Mouse (Mus musculus): ENCODE results near the gene Paqr5.

Paqr5 gene

GRCm38 (mm10) chr9:61960753-61961152 lies 65.9 kb downstream of the Paqr5 start:
- no peak for DNase-seq (ENCODE audit: extremely low spot score, low spot score)

- DNase-seq (ENCODE audit: extremely low spot score, low spot score): no peak
These were observed 66.6 kb downstream of the Paqr5 start for GRCm38 (mm10) chr9:61959921-61960569.

GRCm38 (mm10) chr9:61954707-61955106 lies 71.9 kb downstream of the Paqr5 start:
- DNase-seq (ENCODE audit: extremely low spot score, low spot score): no peak

- DNase-seq (ENCODE audit: extremely low spot score, low spot score): no peak
These were observed 74.4 kb downstream of the Paqr5 start for GRCm38 (mm10) chr9:61952241-61952640.

GRCm38 (mm10) chr9:61947402-61948346 lies 79.0 kb downstream of the Paqr5 start:
- DNase-seq (ENCODE audit: extremely low spot score, low spot score): peak; percentile 79

GRCm38 (mm10) chr9:61946623-61947401 lies 79.8 kb downstream of the Paqr5 start, which contains the start of gene Kif23:
TSS of gene Kif23 (minus strand) at chr9:61946774.
- DNase-seq (ENCODE audit: extremely low spot score, low spot score): peak; percentile 99

GRCm38 (mm10) chr9:61945973-61946611 lies 80.6 kb downstream of the Paqr5 start:
- no peak for DNase-seq (ENCODE audit: extremely low spot score, low spot score)

GRCm38 (mm10) chr9:61941054-61941453 lies 85.6 kb downstream of the Paqr5 start:
- no peak for DNase-seq (ENCODE audit: extremely low spot score, low spot score)

GRCm38 (mm10) chr9:61933333-61933732 lies 93.3 kb downstream of the Paqr5 start:
- no peak for DNase-seq (ENCODE audit: extremely low spot score, low spot score)

- DNase-seq (ENCODE audit: extremely low spot score, low spot score): no peak
These were observed 94.6 kb downstream of the Paqr5 start for GRCm38 (mm10) chr9:61932009-61932408.

GRCm38 (mm10) chr9:61925086-61925660 lies 101.5 kb downstream of the Paqr5 start:
- DNase-seq (ENCODE audit: extremely low spot score, low spot score): no peak

- DNase-seq (ENCODE audit: extremely low spot score, low spot score): no peak
These were observed 106.3 kb downstream of the Paqr5 start for GRCm38 (mm10) chr9:61920331-61920730.

GRCm38 (mm10) chr9:61919464-61919863 lies 107.2 kb downstream of the Paqr5 start:
- DNase-seq (ENCODE audit: extremely low spot score, low spot score): no peak

GRCm38 (mm10) chr9:61917436-61917835 lies 109.2 kb downstream of the Paqr5 start:
- DNase-seq (ENCODE audit: extremely low spot score, low spot score): no peak

- DNase-seq (ENCODE audit: extremely low spot score, low spot score): no peak
These were observed 109.7 kb downstream of the Paqr5 start for GRCm38 (mm10) chr9:61916986-61917385.

- no peak for DNase-seq (ENCODE audit: extremely low spot score, low spot score)
These were observed 111.2 kb downstream of the Paqr5 start for GRCm38 (mm10) chr9:61915393-61916005.

GRCm38 (mm10) chr9:61914917-61915300 lies 111.7 kb downstream of the Paqr5 start:
- no peak for DNase-seq (ENCODE audit: extremely low spot score, low spot score)

GRCm38 (mm10) chr9:61914203-61914916 lies 112.3 kb downstream of the Paqr5 start, which contains the start of gene Rplp1:
TSS of gene Rplp1 (minus strand) at chr9:61914542.
- DNase-seq (ENCODE audit: extremely low spot score, low spot score): peak; percentile 93

- no peak for DNase-seq (ENCODE audit: extremely low spot score, low spot score)
These were observed 115.1 kb downstream of the Paqr5 start for GRCm38 (mm10) chr9:61911300-61912128.

All from neural tube, embryonic 10.5 days (tissue).